23 mouse cellular contexts compared by ENCODE assay signal in the genomic region with DNA sequence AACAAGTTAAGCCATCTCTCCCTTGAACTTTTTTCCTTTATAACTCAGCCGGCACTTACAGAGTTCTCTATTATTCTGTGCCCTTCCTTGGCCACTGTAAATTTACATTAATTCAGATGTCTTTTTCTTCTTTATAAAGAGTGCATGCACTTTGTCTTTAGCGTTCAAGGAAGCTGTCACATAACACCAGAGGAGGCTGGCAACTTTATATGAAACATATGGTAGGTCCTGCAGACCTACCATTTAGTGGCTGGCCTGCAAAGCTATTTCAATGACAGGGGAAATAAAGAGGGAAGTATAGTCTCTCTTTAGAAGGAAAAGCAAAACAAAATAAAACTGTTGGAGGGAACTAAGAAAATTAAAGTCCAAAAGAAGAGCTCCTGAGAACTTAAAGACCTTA.
"Had no signal": no experiment of that assay in that cellular context is flagged by ENCODE, and none has a peak within 500 bp of the region (broad histone marks: within the 10 kb centered on the region; RNA-seq: fewer than 3 reads in every experiment).

No protein-coding gene starts in this region.

- H3K36me3 ChIP-seq: kidney, embryonic 15.5 days; limb, embryonic 13.5 days; liver, embryonic 12.5 days; liver, embryonic 15.5 days; lung, embryonic 15.5 days; neural tube, embryonic 13.5 days had no signal

- DNase-seq: kidney, adult 8-10 months; kidney, postnatal 10 days; kidney, postnatal 36 days; layer of hippocampus, postnatal 36 days; liver; lung, adult 18-20 months; lung, postnatal 10 days; lung, postnatal 36 days; midbrain, embryonic 14.5 days; retina, postnatal 1 day; thymus, adult 2 months; thymus, postnatal 14 days; thymus, postnatal 4 days had no signal

- H3K4me2 ChIP-seq: kidney, embryonic 15.5 days; limb, embryonic 13.5 days; liver, embryonic 12.5 days; liver, embryonic 15.5 days; lung, embryonic 15.5 days; midbrain, embryonic 11.5 days; neural tube, embryonic 13.5 days had no signal

- H3K4me3 ChIP-seq: kidney, embryonic 15.5 days; left cerebral cortex, adult 2 months; limb, embryonic 13.5 days; liver, embryonic 12.5 days; liver, embryonic 15.5 days; lung, embryonic 15.5 days; megakaryocyte, embryonic 14.5 days; neural tube, embryonic 13.5 days had no signal

- H3K9me3 ChIP-seq: kidney, embryonic 15.5 days; limb, embryonic 13.5 days; liver, embryonic 12.5 days; liver, embryonic 15.5 days; lung, embryonic 15.5 days; megakaryocyte, embryonic 14.5 days; neural tube, embryonic 13.5 days had no signal

- H3K27ac ChIP-seq: kidney, embryonic 15.5 days; left cerebral cortex, adult 2 months; limb, embryonic 13.5 days; liver, embryonic 12.5 days; liver, embryonic 15.5 days; lung, embryonic 15.5 days; neural tube, embryonic 13.5 days; stomach, postnatal 0 days had no signal

- H3K27me3 ChIP-seq: kidney, embryonic 15.5 days; limb, embryonic 13.5 days; liver, embryonic 12.5 days; liver, embryonic 15.5 days; lung, embryonic 15.5 days; megakaryocyte, embryonic 14.5 days; neural tube, embryonic 13.5 days had no signal

- ATAC-seq: liver, embryonic 12.5 days had no signal

- H3K4me1 ChIP-seq: kidney, embryonic 15.5 days; liver, embryonic 12.5 days; liver, embryonic 15.5 days; lung, embryonic 15.5 days; megakaryocyte, embryonic 14.5 days; neural tube, embryonic 13.5 days had no signal

- H3K9ac ChIP-seq: kidney, embryonic 15.5 days; limb, embryonic 13.5 days; liver, embryonic 12.5 days; liver, embryonic 15.5 days; lung, embryonic 15.5 days; neural tube, embryonic 13.5 days had no signal
